Mouse (Mus musculus) testis, postnatal 10 days (tissue): ENCODE data around the gene Ccdc102a.

ENCODE experiments used
- DNase-seq: peaks from one replicate; pipeline ENCODE4 v3.0.0; 2021; ENCODE audit warnings: low spot score

Ccdc102a gene

GRCm38 (mm10) chr8:94919256-94919655 is 1.4 kb upstream of the Ccdc102a start:
- no peak for DNase-seq

- DNase-seq, result peak; percentile 96
These were observed 546 bp downstream of the Ccdc102a start for GRCm38 (mm10) chr8:94917352-94917751.

- no peak for DNase-seq
These were observed 956 bp downstream of the Ccdc102a start for GRCm38 (mm10) chr8:94916960-94917324.

GRCm38 (mm10) chr8:94916311-94916959 is 1.5 kb downstream of the Ccdc102a start:
- DNase-seq, result no peak

GRCm38 (mm10) chr8:94914701-94915101 is 3.2 kb downstream of the Ccdc102a start:
- DNase-seq, result no peak

GRCm38 (mm10) chr8:94914256-94914655 is 3.6 kb downstream of the Ccdc102a start:
- DNase-seq, result no peak

GRCm38 (mm10) chr8:94913061-94913660 is 4.7 kb downstream of the Ccdc102a start:
- peak; percentile 78 for DNase-seq

- peak; percentile 91 for DNase-seq
These were observed 9.1 kb downstream of the Ccdc102a start for GRCm38 (mm10) chr8:94908847-94909246.

- DNase-seq, result no peak
These were observed 10.2 kb downstream of the Ccdc102a start for GRCm38 (mm10) chr8:94907591-94908300.

GRCm38 (mm10) chr8:94904450-94905175 is 13.3 kb downstream of the Ccdc102a start:
- DNase-seq, result peak; percentile 90

GRCm38 (mm10) chr8:94903709-94904108 is 14.2 kb downstream of the Ccdc102a start:
- DNase-seq, result no peak

- no peak for DNase-seq
These were observed 16.9 kb downstream of the Ccdc102a start for GRCm38 (mm10) chr8:94901031-94901430.

GRCm38 (mm10) chr8:94900617-94901016 is 17.3 kb downstream of the Ccdc102a start:
- DNase-seq, result no peak

GRCm38 (mm10) chr8:94899262-94899661 is 18.6 kb downstream of the Ccdc102a start:
- no peak for DNase-seq

GRCm38 (mm10) chr8:94892917-94893316 is 25.0 kb downstream of the Ccdc102a start:
- no peak for DNase-seq

- DNase-seq, result no peak
These were observed 29.4 kb downstream of the Ccdc102a start for GRCm38 (mm10) chr8:94888383-94889036.

- DNase-seq, result no peak
These were observed 37.2 kb downstream of the Ccdc102a start for GRCm38 (mm10) chr8:94880742-94881141.

GRCm38 (mm10) chr8:94876820-94877219 is 41.1 kb downstream of the Ccdc102a start:
- DNase-seq, result no peak

GRCm38 (mm10) chr8:94876197-94876730 is 41.6 kb downstream of the Ccdc102a start, which contains the start of gene Dok4:
TSS of gene Dok4 (minus strand) at chr8:94876330.
- peak; percentile 93 for DNase-seq

- no peak for DNase-seq
These were observed 42.1 kb downstream of the Ccdc102a start for GRCm38 (mm10) chr8:94875871-94876150.

- DNase-seq, result no peak
These were observed 42.6 kb downstream of the Ccdc102a start for GRCm38 (mm10) chr8:94875096-94875870.
